Mouse (Mus musculus) MEL (cell line): Measurements from ENCODE around the gene Ikzf3. TPM values are rescaled to one million over a fixed set of nuclear protein-coding genes. Genes with fewer than 3 reads are reported as not detected.

ENCODE experiments used
- DNase-seq: peaks from one replicate; pipeline ENCODE4 v3.0.0; 2011; ENCODE audit warnings: low read depth, low spot score
- H3K27ac ChIP-seq: 2 replicates; pipeline ENCODE4 v1.5.1; 2012; ENCODE audit warnings: low read depth, mild to moderate bottlenecking, control low read depth, low read length, moderate library complexity; ENCODE audit not compliant: control insufficient read depth
- H3K27me3 ChIP-seq, 2 experiments: fragments of 150-350 bp in 1 of 2; sonication (generic) in 1 of 2; 2 replicates each; pipeline ENCODE4 v1.6.1; 2012; ENCODE audit warnings: low read length in 2 of 2, mild to moderate bottlenecking in 2 of 2, improper control_type of control experiment in 1 of 2, moderate library complexity in 1 of 2; ENCODE audit not compliant: insufficient read depth in 2 of 2, control insufficient read depth in 1 of 2
- H3K36me3 ChIP-seq, 2 experiments: 2 replicates each; pipeline ENCODE4 v1.6.1; 2012 to 2014; ENCODE audit warnings: low read length in 2 of 2, improper control_type of control experiment in 1 of 2, inconsistent platforms in 1 of 2, mild to moderate bottlenecking in 1 of 2; ENCODE audit not compliant: insufficient read depth in 2 of 2, control insufficient read depth in 1 of 2
- H3K4me1 ChIP-seq, 2 experiments: fragments of 150-350 bp in 1 of 2; sonication (generic) in 1 of 2; 2 replicates each; pipeline ENCODE4 v1.6.1; 2012; ENCODE audit warnings: low read length in 2 of 2, improper control_type of control experiment in 1 of 2, mild to moderate bottlenecking in 1 of 2; ENCODE audit not compliant: insufficient read depth in 2 of 2, control insufficient read depth in 1 of 2
- H3K4me3 ChIP-seq, 2 experiments: fragments of 150-350 bp in 1 of 2; sonication (generic) in 1 of 2; 2 replicates each; pipeline ENCODE4 v1.5.1; 2012; ENCODE audit warnings: low read depth in 2 of 2, low read length in 2 of 2, mild to moderate bottlenecking in 2 of 2, moderate library complexity in 2 of 2, control low read depth in 1 of 2, improper control_type of control experiment in 1 of 2; ENCODE audit not compliant: control insufficient read depth in 1 of 2, insufficient read depth in 1 of 2
- H3K79me2 ChIP-seq: 2 replicates; pipeline ENCODE4 v1.6.1; 2012; ENCODE audit warnings: mild to moderate bottlenecking, low read length, moderate library complexity; ENCODE audit not compliant: control insufficient read depth, poor library complexity, insufficient read depth
- H3K9ac ChIP-seq: 2 replicates; pipeline ENCODE4 v1.6.1; 2012; ENCODE audit warnings: low read depth, mild to moderate bottlenecking, control low read depth, low read length, moderate library complexity; ENCODE audit not compliant: control insufficient read depth, poor library complexity, severe bottlenecking
- H3K9me3 ChIP-seq: fragments of 150-350 bp; sonication (generic); replicated peaks from 2 replicates; pipeline ENCODE4 v1.6.1; 2012; ENCODE audit warnings: mild to moderate bottlenecking, low read length, improper control_type of control experiment, moderate library complexity; ENCODE audit not compliant: insufficient read depth
- BHLHE40 ChIP-seq: IDR thresholded peaks from 2 replicates; pipeline ENCODE4 v1.6.1; 2012; ENCODE audit warnings: low read depth, mild to moderate bottlenecking, inconsistent platforms, low read length, improper control_type of control experiment, borderline replicate concordance
- E2F4 ChIP-seq: IDR thresholded peaks from 2 replicates; pipeline ENCODE4 v1.6.1; 2011; ENCODE audit warnings: low read depth, low read length, improper control_type of control experiment, borderline replicate concordance
- EP300 ChIP-seq, 2 experiments: IDR thresholded peaks; 2 replicates each; pipeline ENCODE4 v1.6.1; 2011; ENCODE audit warnings: improper control_type of control experiment in 2 of 2, low read length in 2 of 2, low read depth in 1 of 2, mild to moderate bottlenecking in 1 of 2
- ETS1 ChIP-seq: IDR thresholded peaks from 2 replicates; pipeline ENCODE4 v1.6.1; 2012; ENCODE audit warnings: low read depth, mild to moderate bottlenecking, inconsistent platforms, low read length, improper control_type of control experiment, moderate library complexity
- MAFK ChIP-seq: IDR thresholded peaks from 2 replicates; pipeline ENCODE4 v1.6.1; 2011; ENCODE audit warnings: low read depth, mild to moderate bottlenecking, low read length, improper control_type of control experiment, borderline replicate concordance
- MAX ChIP-seq: IDR thresholded peaks from 2 replicates; pipeline ENCODE4 v1.6.1; 2011; ENCODE audit warnings: low read length, improper control_type of control experiment
- MAZ ChIP-seq: IDR thresholded peaks from 2 replicates; pipeline ENCODE4 v1.6.1; 2012; ENCODE audit warnings: low read depth, mild to moderate bottlenecking, inconsistent platforms, low read length, improper control_type of control experiment
- MYC ChIP-seq: IDR thresholded peaks from 2 replicates; pipeline ENCODE4 v1.6.1; 2011; ENCODE audit warnings: low read depth, mild to moderate bottlenecking, low read length, improper control_type of control experiment, moderate library complexity
- NRF1 ChIP-seq: IDR thresholded peaks from 2 replicates; pipeline ENCODE4 v1.6.1; 2014; ENCODE audit warnings: low read depth, mild to moderate bottlenecking, inconsistent platforms, low read length, improper control_type of control experiment, moderate library complexity; ENCODE audit not compliant: poor library complexity, insufficient read depth, severe bottlenecking
- POLR2AphosphoS2 ChIP-seq: IDR thresholded peaks from 2 replicates; pipeline ENCODE4 v1.6.1; 2011; ENCODE audit warnings: low read length, improper control_type of control experiment
- RAD21 ChIP-seq: IDR thresholded peaks from 2 replicates; pipeline ENCODE4 v1.6.1; 2011; ENCODE audit warnings: mild to moderate bottlenecking, low read depth, low read length, improper control_type of control experiment
- RCOR1 ChIP-seq: IDR thresholded peaks from 2 replicates; pipeline ENCODE4 v1.6.1; 2012; ENCODE audit warnings: low read depth, mild to moderate bottlenecking, inconsistent platforms, low read length, improper control_type of control experiment
- TAL1 ChIP-seq: IDR thresholded peaks from 2 replicates; pipeline ENCODE4 v1.6.1; 2012; ENCODE audit warnings: mild to moderate bottlenecking, inconsistent platforms, low read length, moderate library complexity, mixed read lengths
- TBP ChIP-seq: IDR thresholded peaks from 2 replicates; pipeline ENCODE4 v1.8.0; 2011; ENCODE audit warnings: low read depth, low read length, improper control_type of control experiment
- USF1 ChIP-seq: IDR thresholded peaks from 2 replicates; pipeline ENCODE4 v1.6.1; 2014; ENCODE audit warnings: low read depth, mild to moderate bottlenecking, inconsistent platforms, low read length, improper control_type of control experiment, moderate library complexity
- ZC3H11A ChIP-seq: IDR thresholded peaks from 2 replicates; pipeline ENCODE4 v1.6.1; 2012; ENCODE audit warnings: low read depth, mild to moderate bottlenecking, inconsistent platforms, low read length, improper control_type of control experiment
- ZMIZ1 ChIP-seq: IDR thresholded peaks from 2 replicates; pipeline ENCODE4 v1.6.1; 2012; ENCODE audit warnings: low read depth, mild to moderate bottlenecking, inconsistent platforms, low read length, improper control_type of control experiment, moderate library complexity
- ZNF384 ChIP-seq: IDR thresholded peaks from 2 replicates; pipeline ENCODE4 v1.6.1; 2012; ENCODE audit warnings: low read depth, mild to moderate bottlenecking, inconsistent platforms, low read length, improper control_type of control experiment
- polyA plus RNA-seq, 2 experiments: library from polyadenylated mRNA; stranded (reverse) in 1 of 2; unstranded in 1 of 2; fragments of >175 nt in 1 of 2; fragments of >200 nt in 1 of 2; gene quantifications; 2 replicates each; pipeline versions ENCODE4 v1.2.1 to v1.2.4; 2012; ENCODE audit warnings: low replicate concordance in 2 of 2, low read depth in 1 of 2; ENCODE audit not compliant: insufficient read length in 2 of 2, insufficient read depth in 1 of 2, missing spikeins in 1 of 2
- total RNA-seq: library from RNA; depleted of rRNA; stranded (reverse); fragments of 300-350 nt; gene quantifications from 2 replicates; pipeline ENCODE4 v1.2.3, GENCODE M21; 2012

Gene Ikzf3
- total and polyA plus RNA-seq, 3 experiments: 0.12 TPM; not detected in 2

GRCm38 (mm10) chr11:98487526-98488040 is 58.2 kb downstream of the Ikzf3 start:
- TF ChIP-seq RAD21 (no peak), MAFK (no peak), TBP (no peak), ZMIZ1 (no peak)
- no peak overlapping the region for H3K9ac ChIP-seq
- no peak overlapping the region for H3K27ac ChIP-seq
- no peaks in the 10 kb centered on the region for H3K36me3 ChIP-seq
- H3K4me1 ChIP-seq: no peaks in the 10 kb centered on the region
- no peak for DNase-seq
- no peaks in the 10 kb centered on the region for H3K79me2 ChIP-seq
- peaks cover 5 to 14% of the 10 kb centered on the region in 2 experiments for H3K27me3 ChIP-seq
- H3K4me3 ChIP-seq: no peak overlapping the region
- H3K9me3 ChIP-seq: no peaks in the 10 kb centered on the region

GRCm38 (mm10) chr11:98485749-98486148 is 60.1 kb downstream of the Ikzf3 start:
- H3K9me3 ChIP-seq: no peaks in the 10 kb centered on the region
- DNase-seq: no peak
- no peaks in the 10 kb centered on the region for H3K36me3 ChIP-seq
- no peak overlapping the region for H3K27ac ChIP-seq
- no peak overlapping the region for H3K4me3 ChIP-seq
- TF ChIP-seq USF1 (no peak), ZNF384 (no peak), TBP (no peak)
- H3K27me3 ChIP-seq: peaks cover 0 to 19% of the 10 kb centered on the region in 2 experiments
- H3K79me2 ChIP-seq: no peaks in the 10 kb centered on the region
- H3K9ac ChIP-seq: no peak overlapping the region
- H3K4me1 ChIP-seq: no peaks in the 10 kb centered on the region

DNA sequence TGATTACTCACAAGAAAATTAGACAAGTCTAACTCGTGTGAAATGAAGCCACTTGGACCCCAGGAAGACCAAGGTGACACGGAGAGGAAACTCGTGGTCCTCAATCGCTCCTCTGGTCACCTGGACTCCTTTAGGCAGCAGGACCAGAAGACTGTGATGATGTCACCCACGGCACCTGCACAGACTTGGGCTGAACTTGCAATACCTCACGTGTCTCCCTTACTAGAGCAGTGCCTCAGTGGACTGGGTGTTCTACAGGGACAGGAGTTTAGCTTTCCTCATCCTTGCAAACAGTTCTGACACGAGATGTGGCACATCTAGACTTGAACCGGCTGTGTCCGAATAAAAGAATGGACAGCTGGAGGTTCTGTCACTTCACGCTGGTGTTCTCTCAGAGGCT is 63.8 kb downstream of the Ikzf3 start:
- H3K36me3 ChIP-seq: no peaks in the 10 kb centered on the region
- H3K27ac ChIP-seq: no peak overlapping the region
- peaks cover 5 to 14% of the 10 kb centered on the region in 2 experiments for H3K27me3 ChIP-seq
- H3K9me3 ChIP-seq: no peaks in the 10 kb centered on the region
- no peak for TF ChIP-seq ETS1
- TF ChIP-seq MYC: no peak
- TF ChIP-seq ZC3H11A: no peak
- no peaks in the 10 kb centered on the region for H3K79me2 ChIP-seq
- no peak overlapping the region for H3K4me3 ChIP-seq
- H3K9ac ChIP-seq: no peak overlapping the region
- H3K4me1 ChIP-seq: no peaks in the 10 kb centered on the region
- no peak for DNase-seq

DNA sequence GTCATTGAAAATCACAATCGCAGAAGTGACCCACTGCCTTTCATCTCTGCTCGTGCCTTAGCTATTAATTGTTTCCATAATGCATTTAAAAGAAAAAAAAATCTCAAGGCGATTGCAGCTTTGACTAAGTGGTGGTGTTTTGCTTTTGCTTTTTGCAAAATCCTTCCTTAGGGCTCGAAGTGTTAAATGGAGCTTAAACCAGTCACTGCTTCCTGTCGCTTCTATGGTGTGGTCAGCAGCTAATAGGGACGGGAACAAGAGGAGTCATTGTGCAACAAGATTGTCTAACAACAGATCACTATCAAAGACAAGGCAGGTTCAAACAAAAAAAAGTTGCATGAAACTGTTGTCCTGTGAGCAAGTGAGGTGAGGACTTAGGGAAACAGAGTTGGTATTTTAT is 64.6 kb downstream of the Ikzf3 start:
- H3K27ac ChIP-seq: no peak overlapping the region
- no peak for TF ChIP-seq TAL1
- TF ChIP-seq RCOR1: no peak
- TF ChIP-seq MAX: no peak
- TF ChIP-seq POLR2AphosphoS2: no peak
- no peak for TF ChIP-seq MAFK
- TF ChIP-seq MAZ: no peak
- no peak for TF ChIP-seq EP300 (IDR thresholded peaks at IDR 0.05; ENCODE audit: low read depth in 1 of 2, low read length in 2 of 2)
- no peak for TF ChIP-seq E2F4
- TF ChIP-seq NRF1: no peak
- no peak for TF ChIP-seq BHLHE40
- H3K36me3 ChIP-seq: no peaks in the 10 kb centered on the region
- no peaks in the 10 kb centered on the region for H3K4me1 ChIP-seq
- peaks cover 5 to 17% of the 10 kb centered on the region in 2 experiments for H3K27me3 ChIP-seq
- no peaks in the 10 kb centered on the region for H3K9me3 ChIP-seq
- no peak overlapping the region for H3K9ac ChIP-seq
- no peak overlapping the region for H3K4me3 ChIP-seq
- no peaks in the 10 kb centered on the region for H3K79me2 ChIP-seq
- DNase-seq: no peak
